ENCODE assay signal across 12 mouse cellular contexts in the genomic region with DNA sequence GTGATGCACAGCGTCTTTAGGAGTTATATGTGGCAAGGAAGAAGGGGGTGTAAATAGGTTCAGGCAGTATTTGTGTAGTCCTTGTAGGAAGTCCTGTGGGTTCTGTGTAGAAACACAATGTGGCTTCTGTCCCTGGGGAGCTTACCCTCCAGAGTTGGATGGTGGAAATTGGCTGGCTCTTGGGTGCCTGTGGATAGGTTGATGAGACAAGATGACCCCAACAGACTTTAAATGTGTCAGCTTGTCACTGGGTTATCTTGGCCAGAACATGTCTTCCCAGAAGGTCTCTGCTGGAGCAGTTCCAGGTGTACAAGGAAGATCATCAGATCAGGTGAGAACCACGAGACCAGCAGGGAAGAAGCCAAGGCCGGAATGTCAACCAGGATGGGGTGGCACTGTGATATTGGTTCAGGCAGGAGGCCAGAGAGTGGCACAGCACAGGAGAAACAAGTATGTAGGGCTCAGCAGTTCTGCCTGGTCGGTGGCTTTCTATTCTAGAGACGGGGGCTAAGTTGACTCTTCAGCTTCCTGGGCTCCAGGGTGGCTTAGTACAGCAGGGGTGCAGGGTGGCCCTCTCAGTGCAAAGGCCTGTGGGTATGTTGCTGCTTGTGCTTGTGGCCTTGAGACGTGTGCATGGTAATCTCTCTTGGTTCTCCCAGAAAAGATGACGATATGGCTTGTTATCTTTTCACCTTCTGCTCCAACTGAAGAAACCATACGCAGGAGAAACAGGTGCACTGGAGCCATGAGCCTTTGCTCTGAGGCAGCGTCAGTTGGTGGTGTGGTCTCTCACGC. TPM values are rescaled to one million over a fixed set of nuclear protein-coding genes. Genes with fewer than 3 reads are reported as not detected.
A peak's percentile ranks its signal among the peaks of the same experiment; 100 is the strongest.
DNase-seq lines count a peak whose midpoint lies in the region; ATAC-seq lines count a peak whose summit lies in the region.
"Had no signal": no experiment of that assay in that cellular context is flagged by ENCODE, and none has a peak within 500 bp of the region (broad histone marks: within the 10 kb centered on the region; RNA-seq: fewer than 3 reads in every experiment).

No protein-coding gene starts in this region.

- H3K4me3 ChIP-seq in liver, embryonic 16.5 days (ENCODE audit: low read depth, low read length): no peak overlapping the region
- H3K4me3 ChIP-seq: embryonic facial prominence, embryonic 12.5 days; limb, embryonic 13.5 days had no signal

- H3K36me3 ChIP-seq in liver, embryonic 16.5 days (ENCODE audit: control insufficient read depth, insufficient read depth): no peaks in the 10 kb centered on the region
- H3K36me3 ChIP-seq: embryonic facial prominence, embryonic 12.5 days; limb, embryonic 13.5 days had no signal

- peak; percentile 35 for DNase-seq in testis, postnatal 10 days (ENCODE audit: low spot score)
- no peak for DNase-seq in testis, postnatal 14 days (ENCODE audit: low spot score)
- peak; percentile 14 to 17 for DNase-seq in cerebellum, postnatal 36 days
- peak; percentile 68 for DNase-seq in thymus, postnatal 4 days
- DNase-seq in layer of hippocampus, postnatal 10 days (ENCODE audit: low spot score in 2 of 2): no peak
- DNase-seq in layer of hippocampus, postnatal 14 days (ENCODE audit: low spot score in 2 of 2): no peak
- no peak for DNase-seq in lung, adult 18-20 months

- H3K27me3 ChIP-seq in liver, embryonic 16.5 days (ENCODE audit: control insufficient read depth, insufficient read depth, low read depth, low read length): no peaks in the 10 kb centered on the region
- H3K27me3 ChIP-seq: embryonic facial prominence, embryonic 12.5 days; limb, embryonic 13.5 days had no signal

- peak overlapping the region; percentile 64 for H3K27ac ChIP-seq in liver, embryonic 16.5 days (ENCODE audit: low read length)
- H3K27ac ChIP-seq: embryonic facial prominence, embryonic 12.5 days; kidney, postnatal 0 days; limb, embryonic 13.5 days had no signal

- no peaks in the 10 kb centered on the region for H3K9me3 ChIP-seq in liver, embryonic 16.5 days (replicated peaks; ENCODE audit: control insufficient read depth, low read length)
- H3K9me3 ChIP-seq: embryonic facial prominence, embryonic 12.5 days; limb, embryonic 13.5 days had no signal

- ATAC-seq in liver, embryonic 16.5 days (ENCODE audit: low read depth): peak; percentile 56
- ATAC-seq: CD4-positive, CD25-positive, alpha-beta regulatory T cell, adult 4 months had no signal

- WGBS in liver, embryonic 16.5 days (ENCODE audit: insufficient replicate concordance): 35% methylated on average over 10 of the region's 10 CpGs

- H3K4me2 ChIP-seq in liver, embryonic 16.5 days (ENCODE audit: low read depth, low read length): no peak overlapping the region
- H3K4me2 ChIP-seq: embryonic facial prominence, embryonic 12.5 days; limb, embryonic 13.5 days had no signal

- H3K4me1 ChIP-seq in liver, embryonic 16.5 days (ENCODE audit: control insufficient read depth, low read depth, low read length): peaks cover 53% of the 10 kb centered on the region

- H3K9ac ChIP-seq in liver, embryonic 16.5 days (ENCODE audit: low read depth, low read length): peak overlapping the region; percentile 6; the same call in 1 of the 2 replicates
- H3K9ac ChIP-seq: embryonic facial prominence, embryonic 12.5 days; limb, embryonic 13.5 days had no signal

RNA-seq across cellular contexts. Expression of a gene that starts 5.3 kb away (rescaled TPM):
- polyA plus RNA-seq in liver, embryonic 16.5 days (2015; fragmentation: Nextera tagmentation; extraction: Ambion mirVana): 21.5 TPM in 2 replicates
- 100 to 1,000 TPM; 110 to 118 TPM for total RNA-seq in layer of hippocampus, postnatal 10 days (2021)
- total RNA-seq in layer of hippocampus, postnatal 14 days (2021): 100 to 1,000 TPM; 121 TPM

RNA-seq across cellular contexts. Expression of a gene that starts 57.3 kb away (rescaled TPM):
- 16.6 TPM in 2 replicates for polyA plus RNA-seq in liver, embryonic 16.5 days (2015; fragmentation: Nextera tagmentation; extraction: Ambion mirVana)
- 10 to 100 TPM; 50.3 to 56.3 TPM for total RNA-seq in layer of hippocampus, postnatal 10 days (2021)
- 10 to 100 TPM; 45.6 to 46.8 TPM for total RNA-seq in layer of hippocampus, postnatal 14 days (2021)

RNA-seq across cellular contexts. Expression of a gene that starts 57.7 kb away (rescaled TPM):
- 33.8 and 40.1 TPM in 2 replicates for polyA plus RNA-seq in liver, embryonic 16.5 days (2015; fragmentation: Nextera tagmentation; extraction: Ambion mirVana)
- total RNA-seq in layer of hippocampus, postnatal 10 days (2021): 10 to 100 TPM; 91.9 to 92.8 TPM
- 10 to 100 TPM; 66.0 to 74.4 TPM for total RNA-seq in layer of hippocampus, postnatal 14 days (2021)

Comparison
In these comparisons a context has a peak if more than half of its experiments do, and no peak if none do; other contexts are left out.
1. DNase-seq: peak in testis, postnatal 10 days (single experiment), cerebellum, postnatal 36 days (2 of 2) and thymus, postnatal 4 days (single experiment); none in testis, postnatal 14 days (single experiment), layer of hippocampus, postnatal 10 days (0 of 2), layer of hippocampus, postnatal 14 days (0 of 2) and lung, adult 18-20 months (0 of 2).